Mouse (Mus musculus): ENCODE measurements around the gene Gm26602.
"Not testable (repeated sequence)": the region's sequence is repeated elsewhere in the genome, so short reads cannot be mapped to it uniquely, and the experiment has no call there.

Gm26602 gene

GRCm38 (mm10) chr10:79910556-79910955 lies at the start of gene Gm26602:
Gm26602 (plus strand) TSS chr10:79910856.
- no peak for DNase-seq

- DNase-seq = no peak
Observed at GRCm38 (mm10) chr10:79861230-79862048, 49.2 kb upstream of the Gm26602 start.

GRCm38 (mm10) chr10:79862049-79862788 lies 48.4 kb upstream of the Gm26602 start:
- no peak for DNase-seq

GRCm38 (mm10) chr10:79862925-79863324 lies 47.7 kb upstream of the Gm26602 start:
- no peak for DNase-seq

DNA sequence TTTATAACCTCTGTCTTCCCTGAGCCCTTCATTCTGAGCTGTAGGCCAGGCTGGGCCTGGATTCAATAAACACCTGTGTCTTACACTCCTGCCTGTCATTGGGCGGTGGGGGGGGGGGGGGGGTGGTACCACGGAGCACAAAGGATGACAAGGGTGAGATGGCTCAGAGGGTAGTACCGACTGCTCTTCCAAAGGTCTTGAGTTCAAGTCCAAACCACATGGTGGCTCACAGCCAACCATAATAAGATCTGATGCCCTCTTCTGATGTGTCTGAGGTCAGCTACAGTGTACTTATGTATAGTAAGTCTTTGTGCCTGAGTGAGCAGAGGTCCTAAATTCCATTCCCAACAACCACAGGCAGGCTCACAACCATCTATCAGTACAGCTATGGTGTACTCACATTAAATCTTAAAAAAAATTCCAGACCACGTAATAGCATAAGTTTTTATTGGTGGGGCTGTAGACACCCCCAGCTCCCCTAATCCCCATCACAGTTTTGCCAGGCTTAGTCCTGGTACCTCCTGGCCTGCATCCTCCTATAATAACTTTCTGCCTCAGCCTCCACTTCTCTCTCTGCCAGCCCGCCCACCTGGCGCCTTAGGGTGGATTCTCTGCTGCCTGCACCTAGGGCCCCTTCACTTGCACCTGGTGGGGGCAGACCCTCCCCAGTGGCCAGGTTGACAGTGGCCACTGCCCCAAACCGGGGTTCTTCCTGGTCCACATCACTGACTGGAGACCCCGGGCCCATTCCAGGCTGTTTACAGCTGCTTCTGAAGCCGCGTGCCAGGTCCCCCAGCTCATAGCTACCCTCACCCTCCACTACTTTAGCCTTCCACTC lies 46.1 kb upstream of the Gm26602 start:
- no peak for DNase-seq

GRCm38 (mm10) chr10:79865189-79865601 lies 45.5 kb upstream of the Gm26602 start:
- DNase-seq = no peak

DNA sequence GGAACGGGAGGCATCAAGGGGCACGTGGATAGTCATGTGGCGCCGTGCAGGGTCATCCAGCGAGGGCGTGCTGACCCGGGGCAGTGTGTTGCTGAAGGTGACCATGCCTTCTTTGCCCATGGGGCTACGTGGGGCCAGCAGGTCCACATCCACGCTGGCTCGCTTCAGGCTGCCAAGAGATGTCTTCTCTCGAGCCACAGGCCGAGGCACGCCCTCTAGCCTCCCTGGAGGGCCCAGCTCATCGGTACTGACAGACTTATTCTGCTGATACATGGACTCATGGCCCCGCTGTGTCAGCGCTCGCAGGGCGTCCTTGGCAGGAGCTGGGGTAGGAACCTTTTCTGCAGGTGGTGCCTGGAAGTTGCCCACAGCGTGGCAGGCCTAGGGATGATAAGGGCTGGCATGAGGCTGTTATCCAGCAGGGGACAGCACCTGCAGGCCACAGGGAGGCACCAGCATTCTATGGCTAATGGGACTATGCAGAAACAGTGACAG lies 44.8 kb upstream of the Gm26602 start:
- no peak for DNase-seq

DNA sequence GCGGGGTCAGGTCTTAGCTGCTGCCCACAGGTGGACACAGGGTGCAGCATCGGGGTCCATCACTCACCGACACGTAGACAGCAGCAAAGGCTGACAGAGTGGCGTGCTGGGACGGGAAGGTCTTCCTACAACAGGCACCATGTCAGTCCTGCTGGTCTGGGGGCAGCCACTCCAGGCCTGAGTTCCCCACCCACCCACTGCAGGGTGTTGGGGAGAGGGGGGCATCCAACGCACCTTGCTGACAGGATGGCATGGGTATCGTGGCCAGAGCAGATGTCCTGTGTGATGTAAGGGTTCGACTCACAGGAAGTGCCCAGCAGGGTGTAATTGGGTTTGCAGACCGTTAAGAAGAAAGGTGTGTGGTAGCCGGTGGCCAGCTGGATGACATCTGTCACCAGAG lies 44.1 kb upstream of the Gm26602 start:
- no peak for DNase-seq

GRCm38 (mm10) chr10:79871845-79872244 lies 38.8 kb upstream of the Gm26602 start:
- DNase-seq = no peak

GRCm38 (mm10) chr10:79872862-79873261 lies 37.8 kb upstream of the Gm26602 start:
- DNase-seq = no peak

GRCm38 (mm10) chr10:79873313-79873712 lies 37.3 kb upstream of the Gm26602 start:
- no peak for DNase-seq

GRCm38 (mm10) chr10:79873715-79874289 lies 36.9 kb upstream of the Gm26602 start:
- no peak for DNase-seq

- DNase-seq = peak; percentile 55
Observed at GRCm38 (mm10) chr10:79874290-79874862, 36.3 kb upstream of the Gm26602 start, which contains the start of the genes Prtn3 and Plppr3. Prtn3 (plus strand) TSS chr10:79874476. Plppr3 (minus strand) TSS chr10:79874634.

DNA sequence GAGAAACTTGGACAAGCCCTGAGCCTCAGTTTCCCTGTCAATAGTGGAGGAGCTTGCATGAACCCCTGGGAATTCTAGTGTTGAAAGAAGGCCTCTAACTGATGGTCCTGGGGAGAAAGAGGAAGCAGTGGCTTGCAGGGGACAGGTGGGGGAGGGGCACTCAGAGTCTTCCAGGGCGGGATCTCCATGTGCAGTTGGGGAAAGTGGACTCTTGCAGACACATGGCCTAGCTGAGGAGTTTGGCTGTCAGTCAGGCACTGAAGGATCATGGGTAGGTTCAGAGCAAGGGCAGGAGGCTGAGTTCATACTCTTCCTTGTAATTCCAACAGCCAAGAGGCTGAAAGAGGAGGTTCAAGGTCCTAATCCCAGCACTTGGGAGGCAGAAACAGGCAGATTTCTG lies 33.5 kb upstream of the Gm26602 start:
- no peak for DNase-seq

DNA sequence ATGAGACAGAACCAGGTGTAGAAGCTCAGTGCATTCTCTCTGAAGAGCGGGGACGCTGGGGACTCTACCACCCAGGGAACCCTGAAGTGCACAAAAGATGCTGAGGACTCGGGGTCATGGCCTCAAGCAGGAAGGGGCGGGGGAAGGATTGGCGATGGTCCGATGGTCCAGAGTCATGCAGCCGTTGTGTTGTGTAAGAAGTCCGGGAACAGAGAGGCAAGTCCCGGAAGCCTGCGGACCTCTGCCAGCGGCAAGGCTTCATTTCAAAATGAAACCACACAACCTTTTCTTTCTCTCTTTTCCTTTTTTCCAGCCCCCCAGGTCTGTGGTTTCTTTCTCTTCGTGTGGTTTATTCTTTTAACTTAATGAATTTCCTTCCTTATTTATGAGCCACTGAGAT lies 32.9 kb upstream of the Gm26602 start:
- DNase-seq = no peak

GRCm38 (mm10) chr10:79879527-79879926 lies 31.1 kb upstream of the Gm26602 start:
- no peak for DNase-seq

GRCm38 (mm10) chr10:79880721-79881120 lies 29.9 kb upstream of the Gm26602 start:
- DNase-seq = no peak

GRCm38 (mm10) chr10:79881981-79882380 lies 28.7 kb upstream of the Gm26602 start:
- DNase-seq = no peak

DNA sequence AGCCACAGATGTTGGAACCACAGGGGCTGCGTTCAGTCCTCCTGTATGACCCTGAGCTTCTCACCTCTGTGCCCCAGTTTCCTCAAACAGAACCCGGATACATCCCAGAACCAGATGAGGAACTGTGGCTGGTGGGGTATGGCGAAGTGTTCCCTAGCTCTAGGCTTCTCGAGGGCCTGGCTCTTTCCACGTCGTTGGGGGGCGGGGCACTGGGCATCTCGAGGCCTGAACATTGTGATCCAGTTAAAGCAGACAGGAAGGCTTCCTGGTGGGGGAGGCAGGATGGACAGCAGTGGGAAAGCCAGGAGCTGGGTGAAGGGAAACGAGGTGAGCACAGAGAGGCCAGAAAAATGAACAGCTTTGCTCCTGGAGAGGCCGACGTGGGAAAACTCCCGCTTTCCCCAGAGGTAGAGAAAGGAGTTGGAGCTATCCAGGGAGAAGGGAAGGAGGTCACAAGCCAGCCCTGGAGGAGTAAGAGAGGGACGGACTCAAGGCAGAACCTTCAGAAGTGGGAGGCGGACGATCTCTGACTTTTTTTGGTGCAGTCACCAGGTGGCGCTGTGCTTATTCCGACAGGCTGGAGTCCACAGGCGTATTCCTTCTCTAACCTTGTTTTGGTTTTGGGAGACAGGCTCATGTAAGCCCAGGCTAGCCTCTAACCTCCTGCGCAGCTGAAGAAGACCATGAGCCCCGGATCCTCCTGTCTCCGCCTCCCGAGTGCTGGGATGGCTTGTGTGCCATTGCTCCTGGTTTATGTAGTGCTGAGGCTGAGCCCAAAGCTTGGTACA lies 27.2 kb upstream of the Gm26602 start:
- peak; percentile 75 for DNase-seq

DNA sequence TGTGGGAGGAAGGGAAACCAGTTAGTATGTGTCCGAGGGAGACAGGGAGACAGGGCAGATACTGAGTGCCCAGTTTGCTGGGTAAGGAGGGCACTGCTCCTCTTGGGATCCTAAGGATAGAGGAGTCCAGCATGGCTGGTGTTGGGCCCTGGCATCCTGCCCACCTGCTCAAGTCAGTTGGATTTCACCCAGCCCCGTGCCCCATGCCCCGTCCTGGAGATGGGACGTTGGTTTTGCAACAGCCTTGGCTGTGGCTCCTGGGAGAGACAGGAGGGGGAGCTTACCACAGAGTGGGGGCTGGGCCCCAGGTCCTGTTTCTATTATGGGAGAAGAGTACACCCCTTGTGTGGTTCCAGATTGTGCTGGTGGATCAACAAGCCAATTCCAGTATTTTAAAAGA lies 26.2 kb upstream of the Gm26602 start:
- DNase-seq = no peak

- not testable (repeated sequence) for DNase-seq
Observed at GRCm38 (mm10) chr10:79884938-79885337, 25.7 kb upstream of the Gm26602 start.
